Mouse (Mus musculus): Measurements from ENCODE around the gene Sh3glb2. TPM values are rescaled to one million over a fixed set of nuclear protein-coding genes. Genes with fewer than 3 reads are reported as not detected.

Gene Sh3glb2
- polyA plus RNA-seq, 1 experiment from 2014 or later = 158 TPM

GRCm38 (mm10) chr2:30375893-30376292, 16.8 kb upstream of the Sh3glb2 start:
- no peak overlapping the region for H3K9ac ChIP-seq (replicated peaks)
- no peak overlapping the region for H3K27ac ChIP-seq
- peaks cover 94% of the 10 kb centered on the region for H3K36me3 ChIP-seq
- H3K4me1 ChIP-seq (replicated peaks) = no peaks in the 10 kb centered on the region
- no peak overlapping the region for H3K4me3 ChIP-seq (replicated peaks)
- H3K9me3 ChIP-seq = no peaks in the 10 kb centered on the region
- no peak for ATAC-seq
- WGBS = 91% methylated on average over 10 of the region's 10 CpGs
- no peak overlapping the region for H3K4me2 ChIP-seq (replicated peaks)
- H3K27me3 ChIP-seq = no peaks in the 10 kb centered on the region

- Histone ChIP-seq H3K4me2 (replicated peaks) (no peak overlapping the region), H3K27ac (no peak overlapping the region), H3K4me1 (replicated peaks) (no peaks in the 10 kb centered on the region), H3K4me3 (replicated peaks) (no peak overlapping the region), H3K9me3 (no peaks in the 10 kb centered on the region), H3K36me3 (peaks cover 95% of the 10 kb centered on the region), H3K9ac (replicated peaks) (no peak overlapping the region), H3K27me3 (no peaks in the 10 kb centered on the region)
- no peak for ATAC-seq
- WGBS = 94% methylated on average over 5 of the region's 5 CpGs
Observed at GRCm38 (mm10) chr2:30372726-30373125, 13.6 kb upstream of the Sh3glb2 start.

- ATAC-seq = no peak
- H3K36me3 ChIP-seq = peaks cover 91% of the 10 kb centered on the region
- no peaks in the 10 kb centered on the region for H3K4me1 ChIP-seq (replicated peaks)
- H3K27ac ChIP-seq = no peak overlapping the region
- no peak overlapping the region for H3K4me3 ChIP-seq (replicated peaks)
- no peaks in the 10 kb centered on the region for H3K27me3 ChIP-seq
- H3K4me2 ChIP-seq (replicated peaks) = no peak overlapping the region
- H3K9me3 ChIP-seq = no peaks in the 10 kb centered on the region
- 96% methylated on average over 8 of the region's 8 CpGs for WGBS
- H3K9ac ChIP-seq (replicated peaks) = no peak overlapping the region
Observed at GRCm38 (mm10) chr2:30371544-30371943, 12.4 kb upstream of the Sh3glb2 start.

- H3K9ac ChIP-seq (replicated peaks) = no peak overlapping the region
- no peaks in the 10 kb centered on the region for H3K9me3 ChIP-seq
- no peak overlapping the region for H3K4me3 ChIP-seq (replicated peaks)
- H3K27ac ChIP-seq = no peak overlapping the region
- peaks cover 14% of the 10 kb centered on the region for H3K4me1 ChIP-seq (replicated peaks)
- H3K4me2 ChIP-seq (replicated peaks) = no peak overlapping the region
- WGBS = 75% methylated on average over 5 of the region's 5 CpGs
- no peak for ATAC-seq
- H3K36me3 ChIP-seq = peaks cover 42% of the 10 kb centered on the region
- H3K27me3 ChIP-seq = no peaks in the 10 kb centered on the region
Observed at GRCm38 (mm10) chr2:30366203-30366602, 7.1 kb upstream of the Sh3glb2 start.

GRCm38 (mm10) chr2:30365281-30366069, 6.3 kb upstream of the Sh3glb2 start:
- H3K4me2 ChIP-seq (replicated peaks) = peak overlapping the region; percentile 99

DNA sequence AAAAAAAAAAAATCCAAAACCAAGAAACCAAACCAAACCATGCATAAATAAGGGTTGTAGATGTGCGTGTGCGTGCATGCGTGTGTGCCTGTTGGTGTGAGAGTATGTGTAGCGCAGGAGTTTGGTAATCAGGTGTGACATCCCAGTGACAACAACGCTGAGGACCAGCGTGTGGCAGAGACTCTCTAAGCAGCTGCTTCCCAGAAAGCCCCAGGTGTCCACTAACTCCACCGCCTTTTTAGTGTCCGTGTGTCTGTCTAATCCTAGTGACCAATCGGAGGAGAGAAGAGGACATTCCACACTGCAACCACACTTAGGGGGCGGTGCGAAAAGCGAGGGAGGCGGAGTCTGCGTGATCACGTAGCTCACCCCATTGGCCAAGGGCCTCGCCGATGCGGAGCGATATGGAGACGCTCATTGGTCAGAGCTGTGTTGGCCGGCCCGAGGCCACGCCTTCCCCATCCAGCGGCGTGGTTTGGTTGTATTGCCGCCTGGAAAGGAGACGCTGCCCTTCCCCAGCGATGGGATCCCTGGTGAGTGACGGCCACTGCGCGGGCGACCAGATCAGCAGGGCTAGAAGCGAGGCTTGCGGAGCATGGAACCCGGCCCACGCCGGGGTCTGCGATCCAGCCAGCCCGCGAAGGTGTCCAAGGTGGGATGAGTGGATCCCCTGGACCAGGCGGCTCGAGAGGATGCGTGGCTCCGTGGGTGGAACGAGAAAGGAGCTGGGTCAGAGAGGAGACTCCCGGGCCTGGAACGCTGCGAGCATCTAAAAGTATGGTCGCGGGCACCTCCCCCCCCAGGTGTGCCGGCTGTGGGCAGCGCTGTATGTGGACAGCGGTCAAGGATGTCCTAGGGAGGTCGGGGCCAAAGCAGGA, 4.9 kb upstream of the Sh3glb2 start, which contains the start of gene Miga2:
Miga2 (plus strand) TSS at position 461 of the 878 bp plus-strand sequence.
- peak; percentile 98 for ATAC-seq
- H3K4me2 ChIP-seq (replicated peaks) = peak within 1 kb of the TSS; percentile 99
- H3K36me3 ChIP-seq = peaks cover 20% of the 10 kb centered on the region
- H3K27ac ChIP-seq = peak within 1 kb of the TSS; percentile 77
- WGBS = 0% methylated on average over 54 of the region's 54 CpGs
- no peaks in the 10 kb centered on the region for H3K9me3 ChIP-seq
- H3K4me1 ChIP-seq (replicated peaks) = peaks cover 14% of the 10 kb centered on the region
- H3K27me3 ChIP-seq = no peaks in the 10 kb centered on the region
- H3K4me3 ChIP-seq (replicated peaks) = peak within 1 kb of the TSS; percentile 87
- peak within 1 kb of the TSS; percentile 87 for H3K9ac ChIP-seq (replicated peaks)

More at GRCm38 (mm10) chr2:30365281-30366069, 6.3 kb upstream of the Sh3glb2 start:
- 81% methylated on average over 2 of the region's 2 CpGs for WGBS
- no peak overlapping the region for H3K27ac ChIP-seq
- H3K9me3 ChIP-seq = no peaks in the 10 kb centered on the region
- peaks cover 14% of the 10 kb centered on the region for H3K4me1 ChIP-seq (replicated peaks)
- H3K36me3 ChIP-seq = peaks cover 35% of the 10 kb centered on the region
- H3K4me3 ChIP-seq (replicated peaks) = peak overlapping the region; percentile 87
- ATAC-seq = no peak
- H3K9ac ChIP-seq (replicated peaks) = peak overlapping the region; percentile 87
- H3K27me3 ChIP-seq = no peaks in the 10 kb centered on the region

- H3K36me3 ChIP-seq = peaks cover 9% of the 10 kb centered on the region
- ATAC-seq = no peak
- 69% methylated on average over 5 of the region's 5 CpGs for WGBS
- no peak overlapping the region for H3K27ac ChIP-seq
- H3K4me2 ChIP-seq (replicated peaks) = no peak overlapping the region
- H3K9ac ChIP-seq (replicated peaks) = no peak overlapping the region
- H3K4me3 ChIP-seq (replicated peaks) = no peak overlapping the region
- no peaks in the 10 kb centered on the region for H3K9me3 ChIP-seq
- peaks cover 24% of the 10 kb centered on the region for H3K4me1 ChIP-seq (replicated peaks)
- no peaks in the 10 kb centered on the region for H3K27me3 ChIP-seq
Observed at GRCm38 (mm10) chr2:30362865-30363264, 3.7 kb upstream of the Sh3glb2 start.

DNA sequence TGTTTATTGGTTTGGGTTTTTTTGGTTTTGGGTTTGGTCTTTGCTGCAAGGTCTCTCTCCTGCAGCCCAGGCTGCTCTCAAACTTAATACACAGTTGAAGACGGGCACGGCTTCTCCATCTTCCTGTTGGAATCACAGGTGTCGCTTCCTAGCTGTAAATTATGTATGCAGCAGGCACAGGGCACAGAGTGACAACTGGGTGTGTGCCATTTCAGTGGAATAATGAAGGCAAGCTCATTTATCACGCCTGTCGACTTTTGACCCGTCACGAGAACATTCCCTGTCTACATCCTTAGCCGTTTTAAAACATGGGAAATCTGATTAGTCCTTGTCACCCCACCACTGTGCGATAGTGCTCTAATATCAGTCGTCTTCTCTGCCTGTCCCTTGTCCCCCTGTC, 1.5 kb upstream of the Sh3glb2 start:
- no peaks in the 10 kb centered on the region for H3K27me3 ChIP-seq
- no peak overlapping the region for H3K4me3 ChIP-seq (replicated peaks)
- no peaks in the 10 kb centered on the region for H3K36me3 ChIP-seq
- peaks cover 44% of the 10 kb centered on the region for H3K4me1 ChIP-seq (replicated peaks)
- H3K27ac ChIP-seq = no peak overlapping the region
- WGBS = 66% methylated on average over 10 of the region's 10 CpGs
- no peak overlapping the region for H3K4me2 ChIP-seq (replicated peaks)
- no peak for ATAC-seq
- H3K9me3 ChIP-seq = no peaks in the 10 kb centered on the region
- H3K9ac ChIP-seq (replicated peaks) = no peak overlapping the region

DNA sequence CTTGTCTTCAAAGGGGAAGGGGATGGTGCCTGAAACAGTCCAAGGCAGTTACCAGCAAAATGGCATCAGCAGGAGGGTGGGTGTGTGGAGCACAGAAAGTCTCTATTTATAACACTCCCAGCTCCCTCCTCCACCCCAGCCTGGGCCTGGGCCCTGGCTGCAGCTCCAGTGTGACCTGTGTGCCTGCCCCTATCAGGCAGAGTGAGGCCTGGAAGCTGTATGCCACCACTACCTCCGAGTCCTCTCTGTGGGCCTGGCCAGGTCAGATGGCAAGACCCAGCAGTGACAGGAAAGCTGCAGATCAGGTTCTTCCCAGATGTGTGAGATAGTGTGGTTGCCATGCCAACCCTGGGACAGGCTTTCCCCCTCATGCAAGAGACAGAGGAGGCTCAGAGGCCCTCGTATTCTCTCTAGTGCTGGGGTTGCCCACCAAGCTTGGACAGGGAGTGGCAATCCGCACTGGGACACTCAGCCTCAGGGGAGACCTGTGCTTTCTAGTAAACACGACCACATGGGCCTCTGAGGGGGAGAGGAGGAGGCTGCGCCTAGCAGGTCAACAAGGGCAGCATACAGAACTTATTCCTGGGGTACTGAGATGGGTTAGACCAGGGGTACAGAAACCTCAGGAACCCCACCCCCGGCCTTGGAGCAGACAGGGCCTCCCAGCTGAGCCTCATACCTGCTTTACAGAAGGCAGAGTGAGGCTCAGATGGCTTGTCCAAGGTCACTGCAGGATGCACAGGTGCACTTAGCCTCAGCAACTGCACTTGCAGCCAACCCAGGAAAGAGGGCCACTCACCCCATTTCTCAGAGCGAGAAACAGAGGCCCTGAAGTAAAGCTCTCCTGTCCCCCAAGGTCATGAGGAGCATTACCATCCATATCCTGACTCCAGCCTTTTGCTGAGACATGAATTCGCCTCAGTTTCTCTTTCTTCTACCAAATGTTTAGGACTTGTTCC, 1.3 kb downstream of the Sh3glb2 start:
- Histone ChIP-seq H3K9me3 (no peaks in the 10 kb centered on the region), H3K4me1 (replicated peaks) (peaks cover 35% of the 10 kb centered on the region), H3K36me3 (peaks cover 21% of the 10 kb centered on the region), H3K27ac (no peak overlapping the region), H3K4me2 (replicated peaks) (peak overlapping the region; percentile 94), H3K27me3 (no peaks in the 10 kb centered on the region), H3K4me3 (replicated peaks) (peak overlapping the region; percentile 84), H3K9ac (replicated peaks) (peak overlapping the region; percentile 91)
- 60% methylated on average over 8 of the region's 8 CpGs for WGBS
- ATAC-seq = 0 out of 2 replicates have a peak, but pooled peaks have one; percentile 4

GRCm38 (mm10) chr2:30356906-30357305, 2.2 kb downstream of the Sh3glb2 start:
- Histone ChIP-seq H3K4me2 (replicated peaks) (0 out of 2 replicates have a peak overlapping the region, but pooled peaks have one; percentile 11), H3K4me3 (replicated peaks) (no peak overlapping the region), H3K9ac (replicated peaks) (peak overlapping the region; percentile 91), H3K27ac (no peak overlapping the region), H3K27me3 (no peaks in the 10 kb centered on the region), H3K9me3 (no peaks in the 10 kb centered on the region), H3K4me1 (replicated peaks) (peaks cover 35% of the 10 kb centered on the region), H3K36me3 (peaks cover 28% of the 10 kb centered on the region)
- no peak for ATAC-seq
- WGBS = 67% methylated on average over 9 of the region's 9 CpGs

- no peaks in the 10 kb centered on the region for H3K27me3 ChIP-seq
- H3K9me3 ChIP-seq = no peaks in the 10 kb centered on the region
- peaks cover 29% of the 10 kb centered on the region for H3K36me3 ChIP-seq
- no peak overlapping the region for H3K27ac ChIP-seq
- no peak overlapping the region for H3K4me3 ChIP-seq (replicated peaks)
- no peak for ATAC-seq
- no peak overlapping the region for H3K4me2 ChIP-seq (replicated peaks)
- H3K9ac ChIP-seq (replicated peaks) = peak overlapping the region; percentile 91
- peaks cover 35% of the 10 kb centered on the region for H3K4me1 ChIP-seq (replicated peaks)
- WGBS = 35% methylated on average over 4 of the region's 4 CpGs
Observed at GRCm38 (mm10) chr2:30356266-30356665, 2.9 kb downstream of the Sh3glb2 start.

Measured in midbrain, embryonic 13.5 days (tissue).